Mouse (Mus musculus) heart, adult 9 months (tissue): ENCODE data around the gene Urb1.

Source experiments
- DNase-seq, 2 experiments: peaks; one replicate each; pipeline ENCODE4 v3.0.0; 2022; ENCODE audit warnings: low spot score in 2 of 2

Urb1 gene

DNA sequence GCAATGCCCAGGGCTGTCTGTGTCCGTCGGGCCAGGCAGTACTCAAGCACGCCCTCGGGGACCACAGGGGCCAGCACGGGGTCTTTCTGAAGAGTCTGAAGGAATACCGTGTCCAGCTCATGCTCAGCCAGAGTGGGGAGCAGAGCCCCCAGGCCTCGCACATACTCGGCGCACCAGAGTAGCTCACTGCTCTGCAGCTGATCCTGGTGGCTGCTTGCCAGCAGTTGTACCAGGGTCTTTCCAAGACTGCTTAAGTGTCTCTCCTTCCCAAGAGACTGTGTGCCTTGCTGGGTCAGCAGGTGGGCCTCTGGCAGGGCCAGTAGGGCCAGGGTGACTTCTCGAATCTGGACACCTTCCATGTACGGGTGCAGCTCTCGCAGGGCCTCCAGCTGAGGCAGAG is 36.0 kb downstream of the Urb1 start:
- no peak for DNase-seq

DNA sequence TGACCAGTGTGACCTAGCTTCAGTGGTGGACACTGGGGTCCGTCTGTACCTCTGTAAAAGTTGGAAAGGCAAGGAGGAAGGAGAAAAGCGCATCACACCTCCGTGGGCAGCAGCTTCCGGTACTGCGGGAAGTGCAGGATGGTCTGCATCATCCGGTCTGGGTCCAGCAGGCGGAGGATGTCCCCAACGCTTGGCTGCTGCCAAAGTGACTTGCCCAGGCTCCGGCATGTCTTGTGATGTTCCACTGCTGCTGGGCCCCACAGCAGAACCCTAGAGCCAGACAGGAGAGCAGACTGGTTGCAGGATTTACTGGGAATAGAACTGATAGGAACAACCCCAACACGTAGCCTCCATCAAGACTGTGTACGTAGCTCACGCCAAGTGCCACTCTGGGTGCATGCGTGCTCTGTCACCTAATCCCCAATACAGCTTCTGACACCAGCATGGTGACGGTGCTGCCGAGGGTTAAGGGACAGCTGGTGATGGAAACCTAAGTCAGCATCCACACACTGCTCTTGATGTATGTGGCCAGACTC is 43.2 kb downstream of the Urb1 start:
- DNase-seq: no peak

DNA sequence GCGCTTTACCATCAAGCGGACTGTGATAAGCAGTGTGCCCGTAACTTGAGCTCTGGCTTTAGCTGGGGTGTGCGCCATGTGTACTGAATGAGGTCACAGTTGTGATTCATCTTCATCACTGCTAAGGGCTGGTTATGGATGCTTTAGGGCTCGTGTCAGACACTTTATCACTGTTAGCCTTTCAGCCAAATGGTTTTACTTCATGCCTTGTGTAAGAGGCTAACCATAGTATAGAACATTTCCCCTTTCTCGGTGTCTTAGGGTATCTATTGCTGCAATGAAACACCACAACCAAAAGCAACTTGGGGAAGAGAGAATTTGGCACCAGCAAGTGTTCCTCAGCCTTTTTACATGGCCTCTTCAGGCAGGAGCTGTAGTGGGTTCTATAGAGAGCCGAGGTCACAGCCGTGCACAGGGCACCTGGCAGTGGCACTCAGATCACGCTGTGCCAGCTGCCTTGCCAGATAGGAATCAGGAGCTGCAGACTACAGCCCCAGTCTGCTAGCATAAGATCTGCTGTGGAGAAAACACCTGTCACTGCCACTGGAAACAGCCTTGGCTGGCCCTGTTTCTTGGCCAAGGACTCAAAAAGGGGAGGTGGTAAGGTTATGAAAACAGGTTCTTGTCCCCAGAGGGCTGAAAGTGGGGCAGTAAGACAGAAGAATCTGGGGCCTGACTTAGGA is 44.9 kb downstream of the Urb1 start:
- DNase-seq: no peak

DNA sequence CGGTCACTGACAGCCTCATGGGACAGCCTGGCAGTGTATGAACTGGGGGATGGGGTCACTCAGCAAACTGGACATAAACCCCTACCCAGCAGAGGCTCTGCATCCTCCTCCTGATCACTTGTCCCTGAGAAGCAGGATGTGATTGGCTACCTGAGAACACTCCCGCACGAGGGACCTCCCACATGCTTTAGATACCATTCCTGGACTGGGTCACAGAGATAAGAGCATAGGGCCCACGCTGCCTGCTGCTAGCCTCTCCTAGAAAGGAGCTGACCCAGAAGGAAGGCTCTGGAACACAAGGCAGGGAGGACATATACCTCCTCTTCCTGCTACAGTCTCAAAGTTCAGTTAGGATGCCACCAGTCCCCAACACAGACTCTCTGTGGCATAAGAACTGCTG is 49.7 kb downstream of the Urb1 start:
- DNase-seq: no peak

DNA sequence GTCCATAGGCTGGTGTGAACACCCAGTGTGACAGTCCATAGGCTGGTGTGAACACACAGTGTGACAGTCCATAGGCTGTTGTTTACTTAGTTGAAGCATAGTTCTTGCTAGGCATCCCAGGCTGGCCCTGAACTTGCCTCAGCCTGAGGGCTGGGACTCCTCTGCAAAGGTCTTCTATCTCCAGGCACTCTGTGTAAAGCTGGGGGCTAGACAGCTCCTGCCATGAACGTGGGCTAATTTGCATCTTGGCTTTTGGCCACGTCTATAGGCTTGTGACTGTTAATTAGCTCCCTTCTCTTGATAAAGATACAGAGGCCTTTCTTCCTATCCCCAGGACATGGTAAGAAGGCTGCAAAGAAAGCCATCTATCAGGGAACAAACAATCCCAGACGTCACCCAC is 50.9 kb downstream of the Urb1 start:
- no peak for DNase-seq

DNA sequence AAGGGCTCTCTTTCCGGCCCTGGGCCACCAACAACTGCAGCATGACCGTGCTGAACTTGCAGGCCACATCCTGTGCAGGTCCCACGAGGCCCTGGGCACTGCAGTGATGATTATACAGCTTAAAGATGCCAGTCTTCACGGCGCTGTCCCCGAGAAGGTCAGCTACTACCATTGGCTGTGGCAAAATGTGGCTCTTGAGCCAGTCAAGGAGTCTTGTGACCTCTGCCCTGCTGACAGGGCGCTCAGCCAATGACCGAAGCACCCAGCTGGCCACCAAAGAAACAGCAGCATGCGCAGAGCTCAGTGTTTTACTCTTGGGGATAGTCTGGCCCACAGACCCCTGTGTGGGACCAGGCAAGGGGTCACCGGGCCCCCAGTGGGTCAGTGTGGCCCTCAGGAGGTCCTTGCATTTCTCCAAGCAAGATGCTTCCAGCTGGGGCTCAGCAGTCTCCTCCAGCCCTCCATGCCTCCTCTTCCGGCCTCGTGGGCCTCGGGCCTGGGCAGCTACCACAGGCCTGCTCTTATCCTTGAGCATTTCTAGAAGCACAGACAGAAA is 56.7 kb downstream of the Urb1 start:
- DNase-seq: no peak

DNA sequence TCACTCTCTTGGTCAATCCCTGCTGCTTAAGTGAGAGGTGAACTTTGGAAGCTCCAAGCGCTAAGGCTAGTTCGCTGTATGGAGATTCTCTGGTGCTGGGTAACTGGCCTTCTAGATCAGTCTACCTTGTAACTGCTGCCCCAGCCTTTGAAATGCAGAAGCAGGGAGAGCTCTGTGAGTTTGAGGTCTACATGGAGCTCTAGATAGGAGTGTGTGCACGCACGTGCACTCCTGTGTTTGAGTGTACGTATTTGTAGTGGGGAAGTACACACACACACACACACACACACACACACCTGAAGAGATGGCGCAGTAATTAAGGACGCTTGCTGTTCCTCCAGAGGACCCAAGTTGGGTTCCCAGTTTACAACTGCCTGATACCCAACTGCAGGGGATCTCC is 62.0 kb downstream of the Urb1 start:
- DNase-seq: no peak

DNA sequence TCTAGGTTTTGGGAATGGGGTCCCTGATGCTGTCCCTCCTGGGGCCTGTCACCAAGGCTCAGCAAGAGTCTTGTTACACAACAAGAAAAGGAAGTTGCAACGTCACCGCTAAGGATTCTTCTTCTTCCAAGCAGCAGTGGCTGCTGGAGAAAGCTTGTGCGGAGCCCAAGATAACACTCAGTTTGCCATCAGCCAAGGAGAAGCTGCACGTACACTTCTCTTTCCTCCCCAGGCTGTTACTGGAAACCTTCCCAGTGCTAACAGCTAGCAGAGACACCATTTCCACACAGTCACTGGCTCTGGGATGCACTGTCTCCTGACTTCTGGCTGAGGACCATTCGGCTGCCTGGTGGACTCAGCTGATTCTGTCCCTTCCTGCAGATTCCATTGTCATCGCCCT is 63.1 kb downstream of the Urb1 start:
- peak; percentile 63 to 78 for DNase-seq

DNA sequence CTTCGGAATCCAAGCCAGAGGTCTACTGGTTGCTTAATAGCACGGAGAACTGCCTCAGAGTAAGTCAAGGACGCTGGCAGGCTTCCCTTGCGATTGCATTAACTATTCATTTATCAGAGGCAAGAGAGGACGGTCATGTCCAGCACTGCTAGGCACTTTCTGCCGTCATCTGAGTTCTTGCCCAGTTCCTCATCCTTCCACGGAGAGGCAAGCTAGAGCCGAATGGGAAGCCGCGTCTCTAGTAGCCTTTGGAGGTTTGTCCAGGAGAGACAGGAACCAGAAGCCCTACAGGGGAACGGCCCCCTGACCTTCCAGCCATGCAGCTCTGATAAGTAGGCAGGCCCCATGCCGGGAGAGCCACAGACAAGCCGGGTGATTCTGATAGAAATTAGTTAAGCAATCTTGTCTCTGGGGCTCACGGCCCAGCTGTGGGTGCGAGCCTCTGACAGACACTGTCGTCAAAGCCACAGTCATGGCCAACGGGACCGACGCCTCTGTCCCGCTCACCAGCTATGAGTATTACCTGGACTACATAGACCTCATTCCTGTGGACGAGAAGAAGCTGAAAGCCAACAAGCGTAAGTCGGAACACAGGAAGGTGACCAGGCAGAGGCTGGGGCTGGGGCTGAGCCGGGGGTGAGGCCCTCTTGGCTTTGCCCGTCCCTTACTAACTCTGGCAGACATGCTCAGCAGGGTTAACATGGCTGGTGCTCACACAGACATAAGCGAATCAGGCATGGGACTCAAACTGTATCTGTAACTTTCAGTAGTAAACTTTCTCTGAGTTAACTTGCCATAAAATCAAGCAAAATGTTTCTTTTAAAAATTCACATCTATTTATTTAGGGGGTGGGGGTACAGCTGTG is 71.9 kb downstream of the Urb1 start, which contains the start of gene Mrap:
Mrap (plus strand) TSS at position 116 of the 865 bp plus-strand sequence.
- peak; percentile 76 to 78 for DNase-seq

DNA sequence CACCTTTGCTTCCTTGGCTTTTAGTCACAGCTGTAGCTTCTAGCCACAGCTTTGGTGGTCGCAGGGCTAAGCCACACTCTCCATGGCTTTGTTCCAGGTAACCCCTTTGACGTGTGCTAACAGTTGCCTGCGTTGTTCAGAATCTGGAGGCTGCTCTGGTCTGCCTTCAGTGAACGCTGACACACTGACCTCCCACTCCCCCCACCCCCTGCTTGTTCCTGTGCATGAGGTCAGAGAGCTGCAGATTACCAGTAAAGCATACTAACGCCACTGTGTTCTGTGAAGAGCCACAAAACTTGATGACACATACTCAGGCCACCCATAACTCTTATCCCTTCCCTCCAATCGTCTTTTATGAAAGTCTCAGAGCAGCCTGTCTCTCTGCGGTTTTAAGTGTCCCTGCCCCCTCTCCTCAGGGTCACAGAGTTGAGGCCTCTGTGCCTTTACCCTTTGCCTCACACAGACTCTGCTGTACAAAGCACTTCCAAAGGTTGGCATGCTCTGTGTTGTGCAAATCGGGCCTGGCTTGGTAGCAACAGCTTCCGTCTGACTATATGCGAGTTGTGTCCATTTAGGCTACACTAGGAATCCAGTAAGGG is 73.4 kb downstream of the Urb1 start:
- no peak for DNase-seq

DNA sequence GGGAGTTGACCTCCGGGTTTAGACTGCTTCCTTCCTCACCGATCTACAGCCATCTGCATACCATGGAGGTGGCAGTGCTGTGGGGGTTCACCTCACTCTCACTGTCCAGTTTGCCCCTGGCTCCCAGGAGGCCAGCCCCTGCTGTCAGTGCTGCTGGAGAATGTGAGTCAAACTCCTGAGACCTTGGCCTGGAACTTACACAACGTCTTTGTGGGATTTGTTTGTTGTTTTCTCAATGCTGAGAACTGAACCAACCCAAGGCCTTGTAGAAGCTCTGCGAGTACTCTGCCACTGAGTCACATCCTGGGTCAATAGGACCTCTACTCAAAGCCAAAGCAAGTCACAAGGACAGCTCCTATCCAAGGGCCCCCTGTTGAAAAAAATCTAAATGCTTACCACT is 74.6 kb downstream of the Urb1 start:
- DNase-seq: no peak

DNA sequence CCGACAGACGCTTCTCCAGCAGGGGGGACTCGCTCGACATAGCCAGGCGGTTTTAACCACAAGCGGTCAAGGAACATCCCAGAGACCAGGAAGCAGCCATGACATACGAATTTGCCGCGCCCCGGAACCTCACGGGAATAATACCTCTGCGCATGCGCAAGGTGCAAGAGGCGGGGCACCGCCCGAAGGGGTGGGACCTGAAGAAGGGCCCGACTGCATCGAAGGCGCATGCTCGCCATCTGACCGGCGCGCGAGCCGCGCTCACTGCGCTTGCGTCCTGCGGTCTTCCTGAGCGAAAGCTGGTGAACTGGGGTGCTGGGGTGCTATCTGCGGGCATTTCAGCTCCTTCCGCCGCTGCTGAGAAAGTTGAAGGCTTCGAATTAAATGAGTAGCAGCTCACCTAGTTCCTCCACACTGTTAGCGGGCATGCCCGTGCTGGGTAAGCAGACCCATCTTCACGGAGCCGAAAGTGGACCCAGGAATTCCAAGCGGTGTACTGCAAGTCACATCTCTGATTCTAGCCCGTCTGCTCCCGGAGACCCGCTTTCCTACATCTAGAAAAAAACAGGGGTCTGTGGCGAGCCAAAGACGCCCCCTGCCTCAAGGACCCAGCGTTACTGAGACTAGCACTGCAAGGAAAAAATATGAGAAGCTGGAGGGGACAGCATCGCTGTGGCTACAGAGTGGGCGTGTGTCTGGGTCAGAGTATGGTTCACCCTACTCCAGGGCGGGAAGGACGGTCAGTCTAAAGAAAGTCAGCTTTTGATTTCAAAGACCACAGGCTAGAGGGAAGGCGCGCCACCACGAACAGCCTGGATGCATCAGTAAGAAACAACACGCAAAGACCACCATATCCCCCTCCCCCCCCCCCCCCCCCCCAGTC is 82.7 kb downstream of the Urb1 start, which contains the start of gene Mis18a:
Mis18a (minus strand) TSS at position 172 of the 883 bp plus-strand sequence.
- DNase-seq: peak; percentile 93 to 95

DNA sequence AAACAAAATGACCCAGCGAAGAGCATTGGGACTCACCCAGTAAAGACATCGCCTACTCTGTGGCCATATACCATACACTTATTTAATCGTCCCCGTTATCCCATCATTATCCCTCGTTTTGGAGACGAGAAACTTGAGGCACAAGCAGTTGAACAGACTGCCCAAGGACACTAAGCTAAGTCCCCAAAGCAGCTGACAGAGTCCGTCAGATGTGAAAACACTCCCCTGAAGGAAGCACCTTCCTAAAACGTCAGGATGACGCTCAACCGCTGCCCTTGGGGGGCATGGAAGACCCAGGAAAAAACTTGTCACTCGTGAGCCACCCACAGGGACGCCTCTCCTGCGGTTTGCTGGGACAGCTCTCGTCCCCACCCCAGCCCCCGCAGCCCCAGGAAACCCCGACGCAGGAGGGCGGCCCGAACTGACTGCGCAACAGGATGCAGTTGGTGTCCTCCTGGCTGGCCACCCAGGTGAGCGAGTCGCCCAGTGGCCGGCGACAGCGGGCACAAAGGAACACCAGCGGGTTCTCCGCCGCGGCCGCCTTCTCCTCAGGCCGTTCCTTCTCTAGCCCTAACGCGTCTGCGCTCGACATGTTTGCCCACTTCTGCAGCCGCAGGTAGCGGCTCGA is 83.5 kb downstream of the Urb1 start:
- no peak for DNase-seq

DNA sequence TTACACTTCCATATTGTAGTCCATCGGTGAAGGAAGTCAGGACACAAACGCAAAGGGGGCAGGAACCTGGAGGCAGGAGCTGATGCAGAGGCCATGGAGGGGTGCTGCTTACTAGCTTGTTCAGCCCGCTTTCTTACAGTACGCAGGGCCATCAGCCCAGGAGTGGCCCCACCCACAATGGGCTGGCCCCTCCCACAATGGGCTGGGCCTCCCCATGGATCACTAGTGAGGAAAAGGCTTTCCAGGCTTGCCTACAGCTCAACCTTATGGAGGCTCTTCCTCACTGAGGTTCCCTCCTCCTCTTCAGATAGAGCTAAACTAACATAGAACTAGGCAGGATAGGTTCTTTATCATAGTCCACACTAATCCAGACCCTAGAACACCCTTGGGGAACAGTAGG is 86.2 kb downstream of the Urb1 start:
- no peak for DNase-seq

DNA sequence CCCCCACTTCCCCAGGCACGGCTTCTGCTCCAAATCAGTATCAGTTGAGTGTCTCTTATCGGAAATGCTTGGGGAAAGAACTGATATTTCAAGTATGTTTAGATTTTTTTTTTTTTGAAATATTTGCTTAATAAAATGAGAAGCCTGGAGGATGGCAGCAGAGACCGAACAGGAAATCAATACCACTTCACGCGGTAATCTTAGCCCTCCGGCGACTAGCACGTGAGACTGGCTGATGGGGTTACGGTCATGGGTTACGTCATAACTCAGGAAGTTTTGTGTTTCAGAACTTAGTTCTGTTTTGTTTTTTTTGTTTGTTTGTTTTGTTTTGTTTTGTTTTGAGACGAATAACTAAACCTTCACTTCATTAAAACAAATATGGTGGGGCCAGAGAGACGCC is 99.9 kb downstream of the Urb1 start:
- DNase-seq: no peak

DNA sequence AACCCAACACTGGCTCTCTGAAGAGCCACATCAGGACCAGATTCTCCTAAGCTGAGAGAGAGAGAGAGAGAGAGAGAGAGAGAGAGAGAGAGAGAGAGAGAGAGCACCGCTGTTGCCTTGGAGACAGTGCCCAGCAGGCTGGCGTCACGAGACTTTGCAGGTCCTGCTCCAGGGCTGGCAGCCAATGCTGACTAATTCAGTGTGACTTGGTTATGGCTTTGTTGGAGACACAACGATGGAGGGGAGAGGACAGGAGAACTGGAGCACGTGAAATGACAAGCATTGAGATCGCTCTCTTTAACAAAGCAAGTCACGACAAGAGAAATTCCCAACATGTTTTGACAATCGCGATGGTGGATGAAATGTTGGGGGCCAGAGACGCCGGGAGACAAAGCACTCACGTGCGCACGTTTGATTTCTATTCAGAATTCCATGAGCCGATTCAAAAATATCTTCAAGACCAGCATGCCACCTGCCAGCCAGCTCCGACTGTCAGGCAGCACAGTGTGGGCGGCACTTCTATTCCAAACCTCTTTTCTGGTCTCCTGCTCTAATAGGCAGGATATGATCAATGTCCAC is 100.4 kb downstream of the Urb1 start:
- DNase-seq: peak in 1 of 2 experiments; percentile 55

DNA sequence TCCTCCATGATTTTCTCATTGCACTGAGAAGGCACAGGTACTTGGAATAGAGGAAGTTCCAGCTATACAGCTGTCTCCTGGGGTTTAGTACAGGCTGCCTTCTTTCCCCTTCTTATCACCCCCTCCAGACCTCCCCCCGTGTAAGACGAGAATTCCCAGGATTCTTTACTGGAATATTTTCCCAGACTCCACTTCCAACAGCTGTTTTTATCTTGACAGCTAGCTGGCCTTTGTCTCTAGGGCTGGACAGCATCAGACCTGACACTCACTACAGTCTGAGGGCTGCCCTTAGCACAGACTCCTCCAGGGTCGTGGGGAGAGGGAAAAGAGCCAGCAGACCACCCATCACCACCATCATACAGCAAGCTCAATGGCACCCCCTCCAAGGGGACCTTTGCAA is 103.9 kb downstream of the Urb1 start:
- DNase-seq: peak; percentile 44 to 63

DNA sequence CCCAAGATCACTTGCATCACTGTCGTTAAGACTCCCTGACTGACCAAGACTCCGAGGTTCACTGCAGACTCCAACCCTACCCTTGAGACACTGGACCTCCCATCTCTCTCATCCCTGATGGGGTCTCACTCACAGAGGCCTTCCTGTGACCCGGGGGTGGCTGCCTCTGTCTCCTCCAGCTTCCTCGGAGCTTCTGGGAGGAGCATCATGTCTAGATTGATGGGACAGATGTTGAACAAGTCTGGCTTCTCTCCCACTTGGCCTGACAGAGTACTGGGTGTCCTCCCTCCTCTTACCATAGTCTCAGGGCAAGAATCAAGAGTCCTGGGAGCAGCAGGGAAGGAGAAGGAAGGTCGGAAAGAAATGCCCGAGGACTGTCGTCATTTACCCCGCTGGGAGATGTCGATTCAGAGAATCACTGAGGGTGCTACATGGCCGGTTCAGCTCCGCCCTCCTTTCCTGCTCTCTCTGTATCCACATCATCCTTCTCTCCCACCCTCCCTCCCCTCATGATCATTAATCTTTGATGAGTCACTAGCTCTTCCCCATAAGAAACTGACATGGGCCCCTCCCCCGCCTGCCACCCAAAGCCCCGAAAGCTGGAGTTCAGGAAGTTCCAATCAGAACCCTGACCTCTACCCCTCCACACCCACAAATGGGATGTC is 105.9 kb downstream of the Urb1 start:
- DNase-seq: peak in 1 of 2 experiments; percentile 44

DNA sequence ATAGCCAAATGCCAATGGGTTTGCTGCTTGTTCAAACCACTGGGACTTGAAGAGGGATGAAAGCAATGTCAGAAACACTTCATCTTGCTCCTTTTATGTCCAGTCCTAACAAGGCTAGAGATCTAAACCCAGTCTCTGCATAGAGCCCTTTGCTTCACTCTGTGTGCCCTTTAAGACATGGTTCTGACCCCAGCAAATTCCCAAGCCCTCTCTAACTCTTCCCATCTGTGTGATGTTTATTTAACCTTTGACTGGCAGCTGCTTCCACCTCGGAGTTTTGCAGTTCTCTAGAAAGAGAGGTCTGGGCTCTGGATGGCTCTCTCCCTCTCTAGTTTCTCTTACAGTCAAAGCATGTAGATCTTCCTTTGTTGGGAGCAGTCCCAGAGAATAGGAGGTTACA is 106.6 kb downstream of the Urb1 start:
- DNase-seq: no peak

DNA sequence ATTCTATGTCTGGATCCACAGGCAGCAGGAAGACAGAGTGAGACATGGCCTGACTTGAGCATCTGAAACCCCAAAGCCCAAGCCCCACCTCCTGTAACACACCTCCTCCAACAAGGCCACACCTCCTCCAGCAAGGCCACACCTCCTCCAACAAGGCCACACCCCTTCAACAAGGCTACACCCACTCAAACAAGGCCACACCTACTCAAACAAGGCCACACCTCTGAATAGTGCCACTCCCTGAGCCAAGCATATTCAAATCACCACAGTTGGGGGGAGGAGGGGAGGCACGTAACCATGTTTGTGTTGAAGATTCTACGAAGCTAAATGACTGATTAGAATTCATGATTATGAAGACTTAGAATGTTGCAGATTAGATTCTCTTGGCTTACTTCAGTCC is 108.7 kb downstream of the Urb1 start:
- DNase-seq: no peak
